In the genomic region with DNA sequence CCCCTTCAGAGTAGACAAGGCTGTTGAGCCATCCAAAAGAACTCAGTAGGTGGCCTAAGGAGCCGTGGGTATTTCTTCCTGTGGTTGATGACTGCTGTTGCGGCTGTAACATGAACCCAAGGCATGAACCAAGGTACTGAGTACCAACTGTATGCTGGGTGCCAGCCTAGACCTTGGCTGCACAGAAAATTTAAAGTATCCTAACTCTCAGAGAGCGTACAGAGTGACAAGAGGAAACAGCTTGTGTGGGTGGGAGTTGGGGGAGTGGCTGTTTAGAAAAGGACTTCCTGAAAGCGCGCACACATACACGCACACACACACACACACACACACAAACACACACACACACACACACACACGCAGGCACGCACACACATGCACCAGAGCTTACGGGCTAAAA, we compare ENCODE assay signal across 11 mouse cellular contexts. TPM values are rescaled to one million over a fixed set of nuclear protein-coding genes. Genes with fewer than 3 reads are reported as not detected.
DNase-seq lines count a peak whose midpoint lies in the region; ATAC-seq and TF ChIP-seq lines count a peak whose summit lies in the region.
"Had no signal": no experiment of that assay in that cellular context is flagged by ENCODE, and none has a peak within 500 bp of the region (broad histone marks: within the 10 kb centered on the region; RNA-seq: fewer than 3 reads in every experiment).

No protein-coding gene starts in this region.

- peak; percentile 29 to 48 for DNase-seq in kidney, postnatal 36 days
- no peak for DNase-seq in kidney, postnatal 4 days
- peak; percentile 70 for DNase-seq in lung, postnatal 0 days (ENCODE audit: low spot score)
- peak; percentile 56 for DNase-seq in thymus, postnatal 25 days
- no peak for DNase-seq in cerebellum, postnatal 14 days
- DNase-seq in layer of hippocampus, adult 11-12 months (ENCODE audit: low spot score), result no peak
- DNase-seq: liver; right cerebral cortex, adult 18-20 months had no signal

- no peak overlapping the region for H3K4me3 ChIP-seq in lung, postnatal 0 days (ENCODE audit: low read depth, low read length)
- H3K4me3 ChIP-seq: heart, embryonic 10.5 days had no signal

- 0 out of 2 replicates have a peak, but pooled peaks have one; percentile 12 for ATAC-seq in common myeloid progenitor, adult 5-6 weeks (replicated peaks; ENCODE audit: low read depth, poor library complexity, severe bottlenecking)
- no peak for ATAC-seq in lung, postnatal 0 days

- H3K9ac ChIP-seq in lung, postnatal 0 days (replicated peaks; ENCODE audit: low read depth), result no peak overlapping the region

- peak overlapping the region; percentile 62 for H3K27ac ChIP-seq in lung, postnatal 0 days (ENCODE audit: low read length)
- H3K27ac ChIP-seq: kidney, postnatal 0 days had no signal

- peaks cover 30% of the 10 kb centered on the region for H3K4me1 ChIP-seq in lung, postnatal 0 days (ENCODE audit: insufficient read depth, low read depth, low read length)

- no peak for TF ChIP-seq CTCF in lung, postnatal 0 days (IDR thresholded peaks at IDR 0.05)

- peak; percentile 69; the same call in 1 of the 2 replicates for TF ChIP-seq EP300 in lung, postnatal 0 days (IDR thresholded peaks at IDR 0.05)

- no peaks in the 10 kb centered on the region for H3K36me3 ChIP-seq in lung, postnatal 0 days (ENCODE audit: insufficient read depth, low read length)
- H3K36me3 ChIP-seq: heart, embryonic 10.5 days had no signal

- H3K9me3 ChIP-seq in lung, postnatal 0 days (ENCODE audit: low read length), result no peaks in the 10 kb centered on the region
- H3K9me3 ChIP-seq: heart, embryonic 10.5 days had no signal

- H3K4me2 ChIP-seq in lung, postnatal 0 days (replicated peaks; ENCODE audit: low read depth, low read length), result peak overlapping the region; percentile 28

- WGBS in lung, postnatal 0 days, result 44% methylated on average over 9 of the region's 9 CpGs

- no peaks in the 10 kb centered on the region for H3K27me3 ChIP-seq in lung, postnatal 0 days (replicated peaks; ENCODE audit: insufficient read depth, low read length)

RNA-seq across cellular contexts. Expression of a gene that starts 1.8 kb away (rescaled TPM):
- total RNA-seq in common myeloid progenitor, adult 5-6 weeks (2017), result 1.9 and 2.5 TPM in 2 replicates
- 231 and 251 TPM in 2 replicates for polyA plus RNA-seq in lung, postnatal 0 days (2015; fragmentation: Nextera tagmentation; extraction: Ambion mirVana)

RNA-seq across cellular contexts. Expression of a gene that starts 15.3 kb away (rescaled TPM):
- 1.1 TPM in 1 of 2 replicates, not detected in the other for total RNA-seq in common myeloid progenitor, adult 5-6 weeks (2017)
- polyA plus RNA-seq in lung, postnatal 0 days (2015; fragmentation: Nextera tagmentation; extraction: Ambion mirVana), result 44.9 and 47.1 TPM in 2 replicates

RNA-seq across cellular contexts. Expression of a gene that starts 16.2 kb away (rescaled TPM):
- total RNA-seq in common myeloid progenitor, adult 5-6 weeks (2017), result not detected in 2 replicates
- 75.6 and 86.5 TPM in 2 replicates for polyA plus RNA-seq in lung, postnatal 0 days (2015; fragmentation: Nextera tagmentation; extraction: Ambion mirVana)

RNA-seq across cellular contexts. Expression of a gene that starts 42.3 kb away (rescaled TPM):
- 33.1 and 47.7 TPM in 2 replicates for total RNA-seq in common myeloid progenitor, adult 5-6 weeks (2017)
- 56.3 and 57.6 TPM in 2 replicates for polyA plus RNA-seq in lung, postnatal 0 days (2015; fragmentation: Nextera tagmentation; extraction: Ambion mirVana)

RNA-seq across cellular contexts. Expression of a gene that starts 42.4 kb away (rescaled TPM):
- not detected in 2 replicates for total RNA-seq in common myeloid progenitor, adult 5-6 weeks (2017)
- 0.38 and 0.43 TPM in 2 replicates for polyA plus RNA-seq in lung, postnatal 0 days (2015; fragmentation: Nextera tagmentation; extraction: Ambion mirVana)

Comparison
In these comparisons a context has a peak if more than half of its experiments do, and no peak if none do; other contexts are left out.
1. DNase-seq: peak in kidney, postnatal 36 days (2 of 2), lung, postnatal 0 days (single experiment) and thymus, postnatal 25 days (single experiment); none in kidney, postnatal 4 days (0 of 2), cerebellum, postnatal 14 days (0 of 2) and layer of hippocampus, adult 11-12 months (single experiment).